Mouse (Mus musculus): ENCODE measurements around the gene Btbd11. TPM values are rescaled to one million over a fixed set of nuclear protein-coding genes. Genes with fewer than 3 reads are reported as not detected.

Gene Btbd11
- polyA plus RNA-seq, 1 experiment: 7.8 TPM

DNA sequence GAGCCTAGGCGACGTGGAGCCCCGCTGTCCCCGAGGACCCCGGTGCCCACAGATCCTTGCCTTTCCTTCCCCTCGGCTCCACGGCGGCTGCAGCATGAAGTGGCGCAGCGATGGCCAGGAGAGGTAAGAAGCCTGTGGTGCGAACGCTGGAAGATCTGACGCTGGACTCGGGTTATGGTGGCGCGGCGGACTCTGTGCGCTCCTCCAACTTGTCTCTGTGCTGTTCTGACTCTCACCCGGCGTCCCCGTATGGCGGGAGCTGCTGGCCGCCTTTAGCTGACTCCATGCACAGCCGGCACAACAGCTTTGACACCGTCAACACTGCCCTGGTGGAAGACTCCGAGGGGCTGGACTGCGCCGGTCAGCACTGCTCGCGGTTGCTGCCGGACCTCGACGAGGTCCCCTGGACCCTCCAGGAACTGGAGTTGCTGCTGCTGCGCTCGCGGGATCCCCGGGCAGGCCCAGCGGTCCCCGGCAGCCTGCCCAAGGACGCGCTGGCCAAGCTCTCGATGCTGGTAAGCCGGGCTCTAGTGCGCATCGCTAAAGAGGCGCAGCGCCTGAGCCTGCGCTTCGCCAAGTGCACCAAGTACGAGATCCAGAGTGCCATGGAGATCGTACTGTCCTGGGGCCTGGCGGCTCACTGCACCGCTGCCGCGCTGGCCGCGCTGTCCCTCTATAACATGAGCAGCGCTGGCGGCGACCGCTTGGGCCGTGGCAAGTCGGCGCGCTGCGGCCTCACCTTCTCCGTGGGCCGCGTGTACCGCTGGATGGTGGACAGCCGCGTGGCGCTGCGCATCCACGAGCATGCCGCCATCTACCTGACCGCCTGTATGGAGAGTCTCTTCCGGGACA lies 831 bp downstream of the Btbd11 start:
- Histone ChIP-seq H3K4me1 (ENCODE audit: control insufficient read depth, insufficient read depth, insufficient read length) (no peaks in the 10 kb centered on the region; the same call in none of the 2 replicates), H3K4me3 (ENCODE audit: extremely low read depth, insufficient read depth, insufficient read length) (peak overlapping the region; percentile 61), H3K36me3 (ENCODE audit: control insufficient read depth, insufficient read depth, low read length) (no peaks in the 10 kb centered on the region), H3K27me3 (ENCODE audit: control insufficient read depth, insufficient read depth, low read length) (peaks cover 9% of the 10 kb centered on the region), H3K27ac (ENCODE audit: insufficient read depth, low read length) (no peak overlapping the region; the same call in 1 of the 2 replicates)
- TF ChIP-seq CTCF (IDR thresholded peaks at IDR 0.05; ENCODE audit: extremely low read depth, insufficient read depth, insufficient read length, insufficient replicate concordance): no peak
- no peak for TF ChIP-seq POLR2A (IDR thresholded peaks at IDR 0.05; ENCODE audit: low read depth, low read length)
- WGBS: 1% methylated on average over 78 of the region's 78 CpGs
- no peak for DNase-seq (ENCODE audit: low read depth in 1 of 2, low spot score in 2 of 2)

DNA sequence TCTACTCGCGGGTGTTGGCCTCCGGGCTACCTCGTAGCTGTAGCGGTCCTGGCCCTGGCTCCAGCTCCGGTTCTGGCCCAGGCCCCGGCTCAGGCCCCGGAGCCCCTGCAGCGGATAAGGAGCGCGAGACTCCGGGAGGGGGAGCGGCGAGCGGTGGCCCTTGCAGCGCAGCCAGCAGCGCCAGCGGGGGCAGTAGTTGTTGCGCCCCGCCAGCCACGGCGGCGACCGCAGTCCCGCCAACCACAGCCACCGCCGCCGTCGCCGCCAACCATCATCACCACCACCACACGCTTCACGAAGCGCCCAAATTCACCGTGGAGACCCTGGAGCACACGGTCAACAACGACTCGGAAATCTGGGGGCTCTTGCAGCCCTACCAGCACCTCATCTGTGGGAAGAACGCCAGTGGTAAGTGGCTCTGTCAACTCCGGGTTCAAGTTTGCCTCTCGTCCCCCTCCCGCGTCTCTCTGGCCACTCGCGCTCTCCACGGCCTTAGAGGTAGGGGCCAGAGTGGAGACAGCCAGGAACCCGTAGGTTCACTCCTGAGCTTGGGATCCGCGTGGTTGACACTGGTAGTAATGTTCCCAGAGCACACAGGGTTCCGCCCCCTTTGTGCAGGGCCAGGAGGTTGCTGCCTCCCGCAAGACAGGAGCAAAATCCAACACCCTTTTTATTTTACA lies 1.6 kb downstream of the Btbd11 start:
- no peaks in the 10 kb centered on the region for H3K36me3 ChIP-seq (ENCODE audit: control insufficient read depth, insufficient read depth, low read length)
- H3K4me3 ChIP-seq (ENCODE audit: extremely low read depth, insufficient read depth, insufficient read length): peak overlapping the region; percentile 61
- H3K27me3 ChIP-seq (ENCODE audit: control insufficient read depth, insufficient read depth, low read length): peaks cover 9% of the 10 kb centered on the region
- DNase-seq (ENCODE audit: low read depth in 1 of 2, low spot score in 2 of 2): no peak
- H3K27ac ChIP-seq (ENCODE audit: insufficient read depth, low read length): no peak overlapping the region
- 2% methylated on average over 43 of the region's 50 CpGs for WGBS
- no peak for TF ChIP-seq POLR2A (IDR thresholded peaks at IDR 0.05; ENCODE audit: low read depth, low read length)
- TF ChIP-seq CTCF (IDR thresholded peaks at IDR 0.05; ENCODE audit: extremely low read depth, insufficient read depth, insufficient read length, insufficient replicate concordance): no peak
- no peaks in the 10 kb centered on the region; the same call in none of the 2 replicates for H3K4me1 ChIP-seq (ENCODE audit: control insufficient read depth, insufficient read depth, insufficient read length)

DNA sequence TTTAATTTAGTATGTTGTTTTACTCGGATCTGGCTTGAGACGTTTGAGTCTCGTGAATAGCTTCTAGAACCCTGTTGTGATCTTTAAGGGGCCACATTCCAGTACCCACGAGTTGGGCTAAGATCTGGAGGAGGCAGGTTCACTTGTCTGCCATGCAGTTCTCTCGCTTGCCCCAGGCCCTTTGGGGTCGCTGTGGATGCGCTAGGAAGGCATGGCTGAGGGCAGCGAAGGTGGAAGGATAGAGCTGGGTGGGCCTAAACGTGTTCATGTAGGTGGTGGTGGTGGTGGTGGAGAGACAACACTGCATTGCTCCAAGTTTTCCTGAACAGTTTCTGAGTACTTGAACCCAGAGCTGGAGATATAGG lies 2.1 kb downstream of the Btbd11 start:
- Histone ChIP-seq H3K27ac (ENCODE audit: insufficient read depth, low read length) (no peak overlapping the region), H3K4me3 (ENCODE audit: extremely low read depth, insufficient read depth, insufficient read length) (peak overlapping the region; percentile 16; the same call in 1 of the 2 replicates), H3K4me1 (ENCODE audit: control insufficient read depth, insufficient read depth, insufficient read length) (no peaks in the 10 kb centered on the region; the same call in none of the 2 replicates), H3K27me3 (ENCODE audit: control insufficient read depth, insufficient read depth, low read length) (peaks cover 9% of the 10 kb centered on the region), H3K36me3 (ENCODE audit: control insufficient read depth, insufficient read depth, low read length) (no peaks in the 10 kb centered on the region)
- 6% methylated on average over 9 of the region's 9 CpGs for WGBS
- DNase-seq (ENCODE audit: low read depth in 1 of 2, low spot score in 2 of 2): peak in 1 of 2 experiments; percentile 15
- TF ChIP-seq CTCF (IDR thresholded peaks at IDR 0.05; ENCODE audit: extremely low read depth, insufficient read depth, insufficient read length, insufficient replicate concordance): peak; percentile 31; the same call in 1 of the 2 replicates
- TF ChIP-seq POLR2A (IDR thresholded peaks at IDR 0.05; ENCODE audit: low read depth, low read length): no peak

DNA sequence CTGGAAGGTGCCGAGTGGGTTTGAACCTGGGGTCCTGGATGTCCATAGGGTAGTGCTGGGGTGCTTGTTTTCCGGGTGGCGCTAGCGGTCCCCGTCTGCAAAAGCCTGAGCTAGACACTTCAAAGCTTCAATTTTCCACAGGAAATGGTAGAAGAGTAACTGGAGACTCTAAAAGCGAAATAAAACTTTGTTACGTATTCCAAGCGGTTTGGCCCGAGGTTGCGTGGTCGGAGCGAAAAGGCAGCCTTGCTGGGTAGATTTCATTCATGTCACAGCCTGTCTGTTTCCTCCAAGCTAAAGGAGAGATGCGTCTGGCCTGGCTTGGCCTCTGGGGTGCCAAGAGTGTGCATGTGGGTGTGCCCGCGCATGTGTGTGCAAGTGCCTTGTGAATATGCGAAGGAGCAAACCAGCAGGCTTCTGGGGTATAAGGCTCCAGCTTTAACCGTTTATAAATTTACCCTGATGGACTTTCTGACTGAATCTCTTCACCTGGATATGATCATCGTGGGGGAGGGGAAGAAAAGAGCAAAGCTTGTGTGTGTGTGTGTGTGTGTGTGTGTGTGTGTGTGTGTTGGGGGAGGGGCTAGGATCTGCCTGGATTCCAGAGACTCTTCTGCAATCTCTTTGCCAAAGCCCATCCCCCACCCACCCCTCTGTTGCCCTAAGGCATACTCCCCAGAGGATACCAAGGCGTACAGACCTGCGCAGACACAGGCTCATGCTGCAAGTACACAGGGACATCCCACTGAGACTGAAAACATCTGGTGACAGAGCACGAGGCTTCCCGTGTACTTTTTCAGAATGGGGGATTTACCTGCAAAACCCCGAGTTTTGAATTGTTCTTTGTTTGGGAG lies 2.9 kb downstream of the Btbd11 start:
- no peak for DNase-seq (ENCODE audit: low read depth in 1 of 2, low spot score in 2 of 2)
- TF ChIP-seq CTCF (IDR thresholded peaks at IDR 0.05; ENCODE audit: extremely low read depth, insufficient read depth, insufficient read length, insufficient replicate concordance) (no peak), POLR2A (IDR thresholded peaks at IDR 0.05; ENCODE audit: low read depth, low read length) (no peak)
- Histone ChIP-seq H3K27ac (ENCODE audit: insufficient read depth, low read length) (no peak overlapping the region), H3K36me3 (ENCODE audit: control insufficient read depth, insufficient read depth, low read length) (no peaks in the 10 kb centered on the region), H3K4me1 (ENCODE audit: control insufficient read depth, insufficient read depth, insufficient read length) (no peaks in the 10 kb centered on the region; the same call in none of the 2 replicates), H3K4me3 (ENCODE audit: extremely low read depth, insufficient read depth, insufficient read length) (no peak overlapping the region; the same call in 1 of the 2 replicates), H3K27me3 (ENCODE audit: control insufficient read depth, insufficient read depth, low read length) (peaks cover 9% of the 10 kb centered on the region)
- 66% methylated on average over 23 of the region's 23 CpGs for WGBS

DNA sequence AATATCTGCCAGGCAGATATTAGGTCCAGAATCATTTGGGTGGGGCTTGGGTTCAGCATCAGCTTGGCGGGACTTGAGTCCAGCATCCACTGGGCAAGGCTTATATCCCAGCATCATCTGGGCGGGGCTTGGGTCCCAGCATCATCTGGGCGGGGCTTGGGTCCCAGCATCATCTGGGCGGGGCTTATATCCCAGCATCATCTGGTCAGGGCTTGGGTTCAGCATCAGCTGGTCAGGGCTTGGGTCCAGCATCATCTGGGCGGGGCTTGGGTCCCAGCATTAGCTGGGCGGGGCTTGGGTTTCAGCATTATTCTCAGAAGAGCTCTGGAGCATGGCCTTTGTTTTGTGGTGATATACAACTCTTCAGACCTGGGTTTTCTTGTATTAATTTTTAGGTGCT lies 6.4 kb downstream of the Btbd11 start:
- WGBS: 81% methylated on average over 6 of the region's 6 CpGs
- Histone ChIP-seq H3K4me1 (ENCODE audit: control insufficient read depth, insufficient read depth, insufficient read length) (no peaks in the 10 kb centered on the region; the same call in 1 of the 2 replicates), H3K36me3 (ENCODE audit: control insufficient read depth, insufficient read depth, low read length) (no peaks in the 10 kb centered on the region), H3K27ac (ENCODE audit: insufficient read depth, low read length) (no peak overlapping the region), H3K4me3 (ENCODE audit: extremely low read depth, insufficient read depth, insufficient read length) (no peak overlapping the region), H3K27me3 (ENCODE audit: control insufficient read depth, insufficient read depth, low read length) (no peaks in the 10 kb centered on the region; the same call in 1 of the 2 replicates)
- no peak for TF ChIP-seq CTCF (IDR thresholded peaks at IDR 0.05; ENCODE audit: extremely low read depth, insufficient read depth, insufficient read length, insufficient replicate concordance)
- no peak for DNase-seq (ENCODE audit: low read depth in 1 of 2, low spot score in 2 of 2)

DNA sequence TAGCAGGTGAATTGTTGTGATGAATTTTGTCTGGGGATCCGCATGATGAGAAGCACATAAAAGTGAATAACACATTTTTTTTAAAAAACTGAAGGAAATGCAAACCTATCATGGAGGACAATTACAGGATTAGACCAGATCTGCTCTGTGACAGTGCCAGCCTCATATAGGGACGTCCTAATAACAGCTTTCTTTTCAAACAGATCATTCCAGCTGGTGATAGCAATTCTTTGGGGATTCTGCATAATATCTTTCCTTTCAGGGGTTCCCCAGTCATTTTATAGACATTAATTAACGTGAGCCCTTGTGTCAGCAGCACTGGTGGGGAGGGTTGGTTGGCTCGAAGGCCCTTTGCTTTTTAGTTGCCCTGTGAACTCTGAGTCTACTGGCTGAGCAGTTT lies 7.9 kb downstream of the Btbd11 start:
- Histone ChIP-seq H3K4me1 (ENCODE audit: control insufficient read depth, insufficient read depth, insufficient read length) (no peaks in the 10 kb centered on the region), H3K27ac (ENCODE audit: insufficient read depth, low read length) (no peak overlapping the region), H3K36me3 (ENCODE audit: control insufficient read depth, insufficient read depth, low read length) (no peaks in the 10 kb centered on the region), H3K4me3 (ENCODE audit: extremely low read depth, insufficient read depth, insufficient read length) (no peak overlapping the region), H3K27me3 (ENCODE audit: control insufficient read depth, insufficient read depth, low read length) (no peaks in the 10 kb centered on the region)
- TF ChIP-seq CTCF (IDR thresholded peaks at IDR 0.05; ENCODE audit: extremely low read depth, insufficient read depth, insufficient read length, insufficient replicate concordance) (no peak), POLR2A (IDR thresholded peaks at IDR 0.05; ENCODE audit: low read depth, low read length) (no peak)
- 80% methylated on average over 4 of the region's 4 CpGs for WGBS
- DNase-seq (ENCODE audit: low read depth in 1 of 2, low spot score in 2 of 2): no peak

Measured in spleen, adult 2 months (tissue).